ENCODE assay signal across 8 mouse cellular contexts in the genomic region with DNA sequence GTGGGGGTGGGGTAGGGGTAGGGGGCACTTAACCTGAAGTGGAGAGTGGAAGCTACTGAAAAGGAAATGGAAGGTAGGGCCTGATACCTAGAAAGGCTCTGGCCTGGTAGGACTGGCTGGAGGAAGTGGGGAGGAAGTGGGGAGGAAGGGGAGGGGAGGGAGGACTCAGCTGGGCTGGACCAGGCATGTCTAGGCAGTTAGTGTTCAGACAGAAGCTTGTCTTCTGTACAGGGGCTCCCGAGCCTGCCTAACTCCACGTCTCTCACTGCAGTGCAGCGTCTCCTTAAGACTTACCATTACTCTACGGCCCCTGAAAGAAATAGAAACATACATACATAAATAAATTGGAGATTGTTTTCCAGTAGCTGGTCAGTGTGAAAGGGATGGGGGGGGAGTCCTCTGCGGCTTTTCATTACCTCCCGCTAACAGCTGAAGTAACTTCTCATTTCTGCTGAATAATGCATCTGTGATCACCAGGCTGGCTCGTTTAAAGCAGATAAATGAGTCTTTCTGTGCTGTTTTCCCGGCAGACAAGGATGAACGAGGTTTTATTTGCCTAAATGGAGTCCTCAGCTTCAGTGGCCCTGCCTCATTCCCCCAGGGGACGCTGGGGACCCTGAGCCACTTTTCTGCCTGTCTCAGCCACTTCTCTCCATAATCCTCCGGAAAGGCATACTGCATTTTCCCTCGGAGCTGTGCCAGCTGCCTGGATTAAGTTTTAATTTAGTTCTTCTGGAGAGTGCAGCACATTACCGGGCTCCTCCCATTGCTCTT. TPM values are rescaled to one million over a fixed set of nuclear protein-coding genes. Genes with fewer than 3 reads are reported as not detected.
DNase-seq lines count a peak whose midpoint lies in the region; ATAC-seq and TF ChIP-seq lines count a peak whose summit lies in the region.

No protein-coding gene starts in this region.

- no peak for TF ChIP-seq EP300 in lung, postnatal 0 days (IDR thresholded peaks at IDR 0.05)

- H3K4me2 ChIP-seq in lung, embryonic 15.5 days: no peak overlapping the region; the same call in 1 of the 2 replicates
- peak overlapping the region; percentile 23; the same call in 1 of the 2 replicates for H3K4me2 ChIP-seq in forebrain, embryonic 14.5 days (ENCODE audit: low read length)
- no peak overlapping the region for H3K4me2 ChIP-seq in neural tube, embryonic 14.5 days (ENCODE audit: low read depth, low read length)
- no peak overlapping the region for H3K4me2 ChIP-seq in lung, postnatal 0 days (replicated peaks; ENCODE audit: low read depth, low read length)

- WGBS in lung, embryonic 15.5 days: 44% methylated on average over 13 of the region's 13 CpGs
- WGBS in lung, adult 2 months: 35% methylated on average over 13 of the region's 13 CpGs
- WGBS in forebrain, embryonic 14.5 days: 4% methylated on average over 13 of the region's 13 CpGs
- 9% methylated on average over 13 of the region's 13 CpGs for WGBS in neural tube, embryonic 14.5 days
- WGBS in lung, postnatal 0 days: 40% methylated on average over 13 of the region's 13 CpGs

- H3K36me3 ChIP-seq in lung, embryonic 15.5 days: no peaks in the 10 kb centered on the region
- no peaks in the 10 kb centered on the region for H3K36me3 ChIP-seq in forebrain, embryonic 14.5 days (ENCODE audit: control insufficient read depth, insufficient read depth, low read length)
- H3K36me3 ChIP-seq in neural tube, embryonic 14.5 days (ENCODE audit: control insufficient read depth, insufficient read depth, low read length): no peaks in the 10 kb centered on the region
- H3K36me3 ChIP-seq in lung, postnatal 0 days (ENCODE audit: insufficient read depth, low read length): no peaks in the 10 kb centered on the region

- 0 out of 2 replicates have a peak, but pooled peaks cover 12% of the 10 kb centered on the region for H3K4me1 ChIP-seq in lung, embryonic 15.5 days
- H3K4me1 ChIP-seq in lung, adult 2 months (ENCODE audit: control insufficient read depth, insufficient read depth, low read length): no peaks in the 10 kb centered on the region
- H3K4me1 ChIP-seq in forebrain, embryonic 14.5 days (ENCODE audit: control insufficient read depth, insufficient read depth, low read length): peaks cover 10% of the 10 kb centered on the region
- peaks cover 13% of the 10 kb centered on the region; the same call in 1 of the 2 replicates for H3K4me1 ChIP-seq in neural tube, embryonic 14.5 days (ENCODE audit: control insufficient read depth, insufficient read depth, low read length)
- H3K4me1 ChIP-seq in lung, postnatal 0 days (ENCODE audit: insufficient read depth, low read depth, low read length): no peaks in the 10 kb centered on the region

- no peak for DNase-seq in lung, adult 2 months
- peak; percentile 67 for DNase-seq in forebrain, embryonic 14.5 days (ENCODE audit: low spot score)
- DNase-seq in kidney, postnatal 36 days: peak; percentile 62 to 77
- no peak for DNase-seq in lung, postnatal 0 days (ENCODE audit: low spot score)
- DNase-seq in ovary, adult 18-20 months (ENCODE audit: low spot score): no peak
- DNase-seq in thymus, adult 18-20 months: no peak

- no peak overlapping the region for H3K9ac ChIP-seq in lung, embryonic 15.5 days
- H3K9ac ChIP-seq in forebrain, embryonic 14.5 days (ENCODE audit: low read length): no peak overlapping the region
- H3K9ac ChIP-seq in neural tube, embryonic 14.5 days (replicated peaks; ENCODE audit: low read depth, low read length): no peak overlapping the region
- H3K9ac ChIP-seq in lung, postnatal 0 days (replicated peaks; ENCODE audit: low read depth): no peak overlapping the region

- H3K4me3 ChIP-seq in lung, embryonic 15.5 days: no peak overlapping the region
- H3K4me3 ChIP-seq in lung, adult 2 months (replicated peaks; ENCODE audit: extremely low read depth, low read depth, low read length): no peak overlapping the region
- H3K4me3 ChIP-seq in forebrain, embryonic 14.5 days (ENCODE audit: low read depth, low read length): no peak overlapping the region
- no peak overlapping the region for H3K4me3 ChIP-seq in neural tube, embryonic 14.5 days (ENCODE audit: low read depth, low read length)
- H3K4me3 ChIP-seq in lung, postnatal 0 days (ENCODE audit: low read depth, low read length): no peak overlapping the region

- no peaks in the 10 kb centered on the region for H3K27me3 ChIP-seq in lung, embryonic 15.5 days
- no peaks in the 10 kb centered on the region for H3K27me3 ChIP-seq in forebrain, embryonic 14.5 days (replicated peaks; ENCODE audit: control insufficient read depth, insufficient read depth, low read length)
- no peaks in the 10 kb centered on the region for H3K27me3 ChIP-seq in neural tube, embryonic 14.5 days (ENCODE audit: control insufficient read depth, insufficient read depth, low read length)
- no peaks in the 10 kb centered on the region for H3K27me3 ChIP-seq in lung, postnatal 0 days (replicated peaks; ENCODE audit: insufficient read depth, low read length)

- TF ChIP-seq POLR2A in lung, adult 2 months (IDR thresholded peaks at IDR 0.05; ENCODE audit: borderline replicate concordance, extremely low read depth, low read depth, low read length): no peak

- H3K9me3 ChIP-seq in lung, embryonic 15.5 days: no peaks in the 10 kb centered on the region
- no peaks in the 10 kb centered on the region for H3K9me3 ChIP-seq in forebrain, embryonic 14.5 days (replicated peaks; ENCODE audit: control insufficient read depth, low read length)
- H3K9me3 ChIP-seq in neural tube, embryonic 14.5 days (ENCODE audit: control insufficient read depth, low read length): no peaks in the 10 kb centered on the region
- H3K9me3 ChIP-seq in lung, postnatal 0 days (ENCODE audit: low read length): no peaks in the 10 kb centered on the region

- ATAC-seq in lung, embryonic 15.5 days (ENCODE audit: borderline replicate concordance, extremely low read depth, low FRiP score, low TSS enrichment): no peak
- peak; percentile 66 for ATAC-seq in forebrain, embryonic 14.5 days
- peak; percentile 55 for ATAC-seq in neural tube, embryonic 14.5 days (ENCODE audit: low read depth)
- no peak for ATAC-seq in lung, postnatal 0 days

- no peak for TF ChIP-seq CTCF in lung, adult 2 months (IDR thresholded peaks at IDR 0.05; ENCODE audit: insufficient read depth, low read length)
- TF ChIP-seq CTCF in lung, postnatal 0 days (IDR thresholded peaks at IDR 0.05): no peak

- H3K27ac ChIP-seq in lung, embryonic 15.5 days: peak overlapping the region; percentile 6; the same call in 1 of the 2 replicates
- peak overlapping the region; percentile 55; the same call in 1 of the 2 replicates for H3K27ac ChIP-seq in forebrain, embryonic 14.5 days (ENCODE audit: low read depth, low read length)
- no peak overlapping the region; the same call in 1 of the 2 replicates for H3K27ac ChIP-seq in neural tube, embryonic 14.5 days (ENCODE audit: low read depth, low read length)
- no peak overlapping the region for H3K27ac ChIP-seq in lung, postnatal 0 days (ENCODE audit: low read length)

RNA-seq across cellular contexts. Expression of a gene that starts 6.1 kb away (rescaled TPM):
- 0.64 TPM in 1 of 2 replicates, not detected in the other for polyA plus RNA-seq in lung, embryonic 15.5 days (2015; fragmentation: Nextera tagmentation; extraction: Ambion mirVana)
- polyA plus RNA-seq in lung, adult 2 months (2012; rRNA removed): 0.23 and 0.33 TPM in 2 replicates
- 1.5 and 1.7 TPM in 2 replicates for polyA plus RNA-seq in forebrain, embryonic 14.5 days (2014; fragmentation: Nextera tagmentation; extraction: Ambion mirVana)
- polyA plus RNA-seq in neural tube, embryonic 14.5 days (2014; fragmentation: Nextera tagmentation; extraction: Ambion mirVana): 1.0 and 2.3 TPM in 2 replicates
- 0.30 and 0.68 TPM in 2 replicates for polyA plus RNA-seq in lung, postnatal 0 days (2015; fragmentation: Nextera tagmentation; extraction: Ambion mirVana)

Comparison
In these comparisons a context has a peak if more than half of its experiments do, and no peak if none do; other contexts are left out.
1. H3K27ac ChIP-seq: peak in lung, embryonic 15.5 days (single experiment) and forebrain, embryonic 14.5 days (single experiment); none in neural tube, embryonic 14.5 days (single experiment) and lung, postnatal 0 days (single experiment).
2. ATAC-seq: peak in forebrain, embryonic 14.5 days (single experiment) and neural tube, embryonic 14.5 days (single experiment); none in lung, embryonic 15.5 days (single experiment) and lung, postnatal 0 days (single experiment).
3. DNase-seq: peak in forebrain, embryonic 14.5 days (single experiment) and kidney, postnatal 36 days (2 of 2); none in lung, adult 2 months (single experiment), lung, postnatal 0 days (single experiment), ovary, adult 18-20 months (single experiment) and thymus, adult 18-20 months (0 of 2).